Mouse (Mus musculus) adrenal gland, postnatal 36 days (tissue): ENCODE data around the gene Tex33. TPM values are rescaled to one million over a fixed set of nuclear protein-coding genes. Genes with fewer than 3 reads are reported as not detected.
"Not testable (repeated sequence)": the region's sequence is repeated elsewhere in the genome, so short reads cannot be mapped to it uniquely, and the experiment has no call there.

Source experiments
- DNase-seq, 2 experiments: peaks; one replicate each; pipeline ENCODE4 v3.0.0; 2021; ENCODE audit warnings: mixed read lengths in 1 of 2
- total RNA-seq, 2 experiments: library from RNA; stranded (reverse); gene quantifications; 2 replicates each; pipeline ENCODE4 v1.2.3; 2021

Tex33 gene
- total RNA-seq, 2 experiments from 2014 or later, result not detected

- DNase-seq, result peak; percentile 80 to 83
These were observed 21.5 kb downstream of the Tex33 start for GRCm38 (mm10) chr15:78374204-78374603.

DNA sequence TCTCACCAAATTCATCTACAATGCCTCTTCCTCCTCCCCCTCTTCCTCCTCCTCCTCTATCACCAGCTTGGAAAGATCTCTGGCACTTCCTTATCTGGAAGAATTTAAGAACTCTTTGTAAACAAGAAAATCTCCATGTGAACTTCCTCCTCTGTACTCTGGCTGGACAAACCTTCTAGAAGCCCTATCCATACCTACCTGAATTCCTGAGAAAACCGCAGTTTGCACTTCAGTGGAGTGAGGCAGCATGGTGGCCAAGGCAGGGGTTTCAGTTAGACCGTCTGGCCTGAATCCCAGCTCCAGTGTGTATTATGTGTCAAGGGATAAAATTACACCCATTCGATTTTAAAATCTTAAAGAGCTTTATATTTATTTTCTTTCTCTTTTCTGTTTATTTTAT, 22.9 kb downstream of the Tex33 start:
- DNase-seq, result no peak

- DNase-seq, result no peak
These were observed 26.1 kb downstream of the Tex33 start for GRCm38 (mm10) chr15:78369641-78370040.

DNA sequence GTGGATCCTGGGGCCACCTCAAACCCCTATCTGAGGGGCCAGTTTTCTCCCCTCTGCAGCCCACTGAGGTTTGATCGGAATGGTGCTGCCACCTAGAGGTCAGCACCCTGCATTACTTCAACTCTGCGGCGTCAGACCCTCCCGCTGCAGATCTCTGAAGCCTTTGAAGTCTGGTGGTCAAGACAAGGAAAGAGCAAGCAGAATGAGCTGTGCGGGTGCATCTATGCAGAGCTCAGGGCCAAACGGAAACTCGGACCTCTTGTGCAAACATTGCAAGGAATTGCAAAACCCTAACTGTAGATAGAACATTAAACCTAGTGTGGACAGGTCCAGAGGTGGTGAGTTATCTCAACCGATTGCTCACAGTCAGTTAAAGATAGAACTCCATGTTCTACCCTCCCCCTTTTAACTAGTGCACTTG, 26.8 kb downstream of the Tex33 start:
- DNase-seq, result peak; percentile 52 to 68

GRCm38 (mm10) chr15:78367811-78368210, 27.9 kb downstream of the Tex33 start:
- DNase-seq, result no peak

- DNase-seq, result no peak
These were observed 28.8 kb downstream of the Tex33 start for GRCm38 (mm10) chr15:78366875-78367274.

GRCm38 (mm10) chr15:78365916-78366315, 29.8 kb downstream of the Tex33 start:
- no peak for DNase-seq

GRCm38 (mm10) chr15:78355548-78355947, 40.2 kb downstream of the Tex33 start:
- no peak for DNase-seq

GRCm38 (mm10) chr15:78354958-78355357, 40.8 kb downstream of the Tex33 start:
- DNase-seq, result peak; percentile 63 to 75

GRCm38 (mm10) chr15:78351586-78352165, 44.0 kb downstream of the Tex33 start:
- no peak for DNase-seq

GRCm38 (mm10) chr15:78344567-78344966, 51.1 kb downstream of the Tex33 start:
- DNase-seq, result peak in 1 of 2 experiments; percentile 24

GRCm38 (mm10) chr15:78343683-78344082, 52.0 kb downstream of the Tex33 start:
- no peak for DNase-seq

- not testable (repeated sequence) for DNase-seq
These were observed 54.8 kb downstream of the Tex33 start for GRCm38 (mm10) chr15:78340919-78341318.

DNA sequence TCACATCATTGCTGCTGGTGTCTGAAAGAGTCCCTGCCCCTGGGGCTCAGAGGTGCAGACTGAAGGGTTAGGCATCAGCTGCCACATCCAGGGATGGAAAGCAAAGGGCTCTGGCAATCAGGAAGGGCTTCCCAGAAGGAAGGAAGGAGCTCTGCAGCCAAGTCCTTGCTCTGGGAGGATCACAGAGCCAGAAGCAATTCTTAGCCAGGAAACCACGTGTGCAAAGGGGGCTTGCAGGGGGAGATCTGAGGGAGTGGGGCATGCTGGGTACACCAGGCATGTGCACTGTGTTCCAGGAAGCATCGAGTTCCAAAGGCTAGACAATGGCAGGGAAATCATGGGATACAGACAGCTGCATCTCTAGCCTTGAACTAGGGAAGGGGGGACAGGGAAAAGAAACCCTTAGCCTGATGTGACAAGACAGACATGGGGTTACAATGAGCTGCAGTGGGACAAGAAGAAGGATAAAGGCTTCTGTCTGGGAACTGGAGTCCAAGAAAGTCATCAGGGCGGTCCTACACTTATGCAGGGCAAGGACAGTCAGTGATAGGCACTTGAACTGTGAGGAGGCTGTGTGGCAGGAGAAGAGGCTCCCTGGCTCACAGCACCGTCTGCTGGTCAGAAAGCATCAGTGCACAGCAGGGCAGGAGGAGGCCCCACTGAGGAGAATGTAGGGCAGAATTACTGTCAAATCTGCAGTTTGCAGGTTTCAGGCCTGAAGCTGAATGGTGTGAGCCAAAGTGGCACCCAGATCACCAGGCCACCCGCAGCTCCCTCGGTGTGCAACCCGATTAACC, 55.9 kb downstream of the Tex33 start:
- DNase-seq, result peak; percentile 75 to 79

DNA sequence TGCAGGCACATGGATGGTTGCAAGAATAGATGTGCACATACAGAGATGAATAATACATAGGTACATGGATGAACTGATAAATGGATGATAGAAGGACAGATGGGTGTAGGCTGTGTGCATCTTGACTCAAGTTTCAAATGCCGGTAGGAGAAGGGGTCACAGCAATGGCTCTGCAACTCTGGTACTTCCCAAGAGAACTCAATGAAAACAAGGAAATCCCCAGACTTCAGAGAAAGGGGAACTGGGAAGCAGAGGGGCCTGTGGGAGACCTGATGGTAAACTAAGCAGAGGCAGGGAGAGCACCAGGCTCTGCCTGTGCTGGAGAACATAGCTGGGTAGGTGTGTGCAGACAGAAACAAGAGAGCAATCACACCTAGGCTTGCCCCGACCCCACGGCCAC, 61.3 kb downstream of the Tex33 start:
- no peak for DNase-seq

DNA sequence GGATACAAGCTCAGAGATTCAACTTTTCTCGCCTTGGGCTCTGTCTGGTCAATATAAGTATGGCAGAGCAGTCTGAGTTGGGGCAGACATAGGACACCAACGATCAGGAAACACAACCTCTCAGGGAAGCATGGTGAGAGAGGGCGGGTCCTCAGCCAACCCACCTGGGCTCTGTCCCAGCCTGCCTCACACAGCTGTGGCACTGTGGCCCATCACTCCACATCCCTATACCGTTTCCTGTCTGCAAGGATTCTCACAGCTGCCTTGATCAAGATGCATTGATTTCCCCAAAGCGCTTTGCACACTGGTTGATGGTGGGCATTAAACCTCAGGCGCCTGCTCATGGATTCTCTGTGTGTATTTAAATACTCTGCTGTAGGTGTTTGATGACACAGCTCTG, 62.7 kb downstream of the Tex33 start:
- no peak for DNase-seq

DNA sequence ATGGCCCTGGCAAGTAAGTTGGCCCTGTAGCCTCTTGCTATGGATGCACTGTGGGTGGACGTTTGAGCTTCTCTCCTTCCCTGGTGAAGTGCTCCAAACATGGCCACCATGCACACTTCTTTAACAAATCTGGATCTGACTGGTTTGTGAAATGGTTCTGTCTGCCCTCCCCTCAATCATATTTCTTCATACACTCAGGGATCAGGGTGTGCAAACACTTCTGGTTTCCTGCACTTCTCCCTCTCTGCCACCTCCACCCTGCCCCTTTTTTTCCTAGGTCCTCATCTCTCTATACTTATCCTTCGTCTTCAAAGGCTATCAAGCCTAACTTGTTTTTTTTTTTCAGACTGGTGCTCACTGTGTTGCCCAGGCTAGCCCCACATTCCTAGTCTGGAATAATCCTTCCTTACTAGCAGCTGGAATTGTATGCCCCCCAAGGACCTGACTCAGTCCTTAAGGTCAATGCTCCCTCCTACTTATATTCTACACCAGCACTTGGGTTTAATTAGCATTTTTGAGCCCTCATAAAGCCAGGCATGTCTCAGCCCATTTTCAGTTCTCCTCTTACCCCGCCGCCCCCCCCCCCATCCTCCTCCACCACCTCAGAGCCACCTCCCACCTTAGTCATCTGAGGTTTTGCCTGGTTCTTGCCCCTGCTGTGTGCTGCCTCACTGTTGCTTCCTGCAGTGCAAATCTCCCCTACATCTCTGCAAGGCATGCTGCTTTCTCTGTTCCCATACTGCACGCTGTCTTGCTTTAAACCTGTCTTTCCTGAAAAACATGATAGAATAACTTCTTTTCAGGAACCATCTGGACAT, 64.0 kb downstream of the Tex33 start:
- DNase-seq, result no peak

DNA sequence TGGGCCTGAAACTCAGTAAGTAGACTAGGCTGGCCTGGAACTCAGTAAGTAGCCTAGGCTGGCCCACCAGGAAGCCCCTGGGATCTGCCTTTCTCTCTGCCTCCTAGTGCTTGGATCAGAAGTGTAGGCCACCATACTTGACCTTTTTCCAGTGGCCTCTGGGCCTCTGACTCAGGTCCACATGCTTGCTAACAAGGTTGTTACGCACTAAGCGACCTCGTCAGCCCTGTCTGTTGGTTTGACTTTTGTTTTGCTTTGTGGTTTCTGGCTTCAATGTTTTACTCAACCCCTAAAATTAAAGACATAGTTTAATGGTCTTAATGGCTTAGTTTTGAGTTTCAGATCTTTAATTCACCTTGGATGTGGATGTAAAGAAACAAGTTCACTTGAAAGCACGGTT, 65.0 kb downstream of the Tex33 start:
- DNase-seq, result peak; percentile 31 to 70

DNA sequence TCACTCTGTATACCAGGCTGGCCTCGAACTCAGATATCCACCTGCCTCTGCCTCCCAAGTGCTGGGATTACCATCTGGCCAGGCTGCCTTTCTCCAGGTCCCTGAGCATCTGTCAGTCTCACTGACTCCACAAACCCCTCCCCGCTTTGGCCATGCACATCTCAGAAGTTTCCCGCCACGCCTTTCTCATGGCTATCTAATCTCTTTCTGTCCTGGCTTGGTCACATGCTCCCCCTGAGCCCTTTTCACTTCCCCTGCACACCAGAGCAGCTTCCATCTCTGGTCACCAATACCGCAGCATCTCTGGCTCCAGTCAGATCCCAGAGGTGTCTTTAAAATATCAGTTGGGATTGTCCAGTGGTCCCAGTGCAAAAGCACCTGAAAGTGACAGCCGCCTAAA, 65.7 kb downstream of the Tex33 start:
- DNase-seq, result not testable (repeated sequence)

DNA sequence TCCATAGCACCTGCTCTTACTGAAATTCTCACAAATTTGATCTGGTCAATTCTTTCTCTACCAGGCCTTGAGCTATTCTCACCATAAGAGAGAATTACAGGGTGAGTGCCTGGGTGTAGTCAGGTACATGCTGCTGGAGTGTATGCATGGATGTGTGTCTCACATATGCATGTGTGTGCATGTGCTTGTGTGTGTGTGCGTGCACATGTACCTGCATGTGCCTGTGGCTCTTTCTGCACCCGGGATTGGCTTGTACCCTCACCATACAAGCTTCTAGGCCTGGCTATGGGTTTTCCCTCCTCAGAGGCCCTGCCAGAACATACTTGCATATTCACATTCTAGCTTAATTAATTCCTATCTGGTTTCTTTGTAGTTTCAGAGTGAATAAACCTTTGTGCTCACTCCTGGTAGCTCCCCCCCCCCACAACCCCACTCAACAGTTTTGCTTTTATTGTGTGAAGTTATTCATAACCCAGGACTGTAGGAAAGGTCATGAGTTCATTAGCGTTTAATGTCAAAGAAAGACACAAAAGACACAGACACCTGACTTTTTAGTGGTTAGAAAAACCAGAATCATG, 67.1 kb downstream of the Tex33 start:
- DNase-seq, result no peak
